Mouse (Mus musculus) C2C12 (cell line): ENCODE measurements around the gene Efl1. TPM values are rescaled to one million over a fixed set of nuclear protein-coding genes. Genes with fewer than 3 reads are reported as not detected.

Experiments used
- H3K27me3 ChIP-seq: one replicate; pipeline ENCODE4 v1.6.1; 2011; ENCODE audit not compliant: control insufficient read depth, insufficient read depth, insufficient read length
- H3K36me3 ChIP-seq: one replicate; pipeline ENCODE4 v1.6.1; 2011; ENCODE audit not compliant: control insufficient read depth, insufficient read depth
- H3K4me3 ChIP-seq: one replicate; pipeline ENCODE4 v1.5.1; 2011; ENCODE audit warnings: mild to moderate bottlenecking, control low read depth; ENCODE audit not compliant: poor library complexity, insufficient read depth, severe bottlenecking
- H3K79me2 ChIP-seq: one replicate; pipeline ENCODE4 v1.6.1; 2011; ENCODE audit not compliant: control insufficient read depth, insufficient read depth
- H3K79me3 ChIP-seq: one replicate; pipeline ENCODE4 v1.6.1; 2011; ENCODE audit warnings: low read depth, control low read depth
- H3ac ChIP-seq: one replicate; pipeline ENCODE3; 2011; ENCODE audit warnings: low read depth; ENCODE audit not compliant: control insufficient read depth, insufficient read length
- CEBPB ChIP-seq: IDR thresholded peaks from one replicate; pipeline ENCODE4 v1.6.1; 2011; ENCODE audit warnings: low read depth, mild to moderate bottlenecking, control low read depth, moderate library complexity
- CTCF ChIP-seq: IDR thresholded peaks from one replicate; pipeline ENCODE4 v1.5.1; 2011; ENCODE audit not compliant: control insufficient read depth, insufficient read depth, insufficient read length
- FOSL1 ChIP-seq: IDR thresholded peaks from one replicate; pipeline ENCODE4 v1.8.0; 2011; ENCODE audit warnings: mild to moderate bottlenecking, low read length; ENCODE audit not compliant: poor library complexity, insufficient read depth, severe bottlenecking
- MAX ChIP-seq: IDR thresholded peaks from one replicate; pipeline ENCODE4 v1.6.1; 2011; ENCODE audit warnings: mild to moderate bottlenecking, control low read depth
- MYOD1 ChIP-seq: IDR thresholded peaks from one replicate; pipeline ENCODE4 v1.6.1; 2011; ENCODE audit warnings: low read depth; ENCODE audit not compliant: control insufficient read depth, insufficient read length
- MYOG ChIP-seq: IDR thresholded peaks from one replicate; pipeline ENCODE4 v1.6.1; 2011; ENCODE audit not compliant: control insufficient read depth, insufficient read length; ENCODE audit errors: extremely low read depth
- USF1 ChIP-seq: IDR thresholded peaks from one replicate; pipeline ENCODE4 v1.6.1; 2011; ENCODE audit warnings: low read depth, mild to moderate bottlenecking, control low read depth, moderate library complexity
- polyA plus RNA-seq: library from polyadenylated mRNA; unstranded; fragments of >200 nt; fragmentation: generic; extraction: Trizol; gene quantifications from one replicate; pipeline ENCODE4 v1.2.1, GENCODE M21; 2012; ENCODE audit warnings: missing spikeins

Efl1 gene
- polyA plus RNA-seq, 1 experiment, result 9.9 TPM

- H3K27me3 ChIP-seq, result no peaks in the 10 kb centered on the region
- H3K79me3 ChIP-seq, result no peaks in the 10 kb centered on the region
- no peaks in the 10 kb centered on the region for H3K36me3 ChIP-seq
- H3ac ChIP-seq, result no peak overlapping the region
- H3K4me3 ChIP-seq, result no peak overlapping the region
- no peaks in the 10 kb centered on the region for H3K79me2 ChIP-seq
- TF ChIP-seq CEBPB, result no peak
- TF ChIP-seq MYOG, result no peak
- TF ChIP-seq CTCF, result no peak
Measured at GRCm38 (mm10) chr7:82820661-82821060, 172.2 kb downstream of the Efl1 start.

- TF ChIP-seq MAX (no peak), MYOG (no peak), MYOD1 (no peak), FOSL1 (no peak), CEBPB (no peak), CTCF (no peak), USF1 (no peak)
- Histone ChIP-seq H3K4me3 (no peak overlapping the region), H3K36me3 (no peaks in the 10 kb centered on the region), H3K27me3 (no peaks in the 10 kb centered on the region), H3ac (no peak overlapping the region), H3K79me2 (no peaks in the 10 kb centered on the region), H3K79me3 (no peaks in the 10 kb centered on the region)
Measured at GRCm38 (mm10) chr7:82821501-82821900, 173.1 kb downstream of the Efl1 start.

GRCm38 (mm10) chr7:82822528-82822927, 174.1 kb downstream of the Efl1 start:
- H3K79me2 ChIP-seq, result no peaks in the 10 kb centered on the region
- H3K36me3 ChIP-seq, result no peaks in the 10 kb centered on the region
- TF ChIP-seq CTCF, result no peak
- no peak for TF ChIP-seq MYOD1
- TF ChIP-seq CEBPB, result no peak
- no peak for TF ChIP-seq USF1
- no peak for TF ChIP-seq FOSL1
- no peak for TF ChIP-seq MAX
- TF ChIP-seq MYOG, result no peak
- no peak overlapping the region for H3K4me3 ChIP-seq
- H3ac ChIP-seq, result no peak overlapping the region
- no peaks in the 10 kb centered on the region for H3K79me3 ChIP-seq
- no peaks in the 10 kb centered on the region for H3K27me3 ChIP-seq

Other genes starting within 250 kb of the Efl1 start
- 2.3 TPM for gene Saxo2, start 86 bp upstream of the Efl1 start, polyA plus RNA-seq
- 12.5 TPM for gene Mex3b, start 218.7 kb downstream of the Efl1 start, polyA plus RNA-seq